In the genomic region with DNA sequence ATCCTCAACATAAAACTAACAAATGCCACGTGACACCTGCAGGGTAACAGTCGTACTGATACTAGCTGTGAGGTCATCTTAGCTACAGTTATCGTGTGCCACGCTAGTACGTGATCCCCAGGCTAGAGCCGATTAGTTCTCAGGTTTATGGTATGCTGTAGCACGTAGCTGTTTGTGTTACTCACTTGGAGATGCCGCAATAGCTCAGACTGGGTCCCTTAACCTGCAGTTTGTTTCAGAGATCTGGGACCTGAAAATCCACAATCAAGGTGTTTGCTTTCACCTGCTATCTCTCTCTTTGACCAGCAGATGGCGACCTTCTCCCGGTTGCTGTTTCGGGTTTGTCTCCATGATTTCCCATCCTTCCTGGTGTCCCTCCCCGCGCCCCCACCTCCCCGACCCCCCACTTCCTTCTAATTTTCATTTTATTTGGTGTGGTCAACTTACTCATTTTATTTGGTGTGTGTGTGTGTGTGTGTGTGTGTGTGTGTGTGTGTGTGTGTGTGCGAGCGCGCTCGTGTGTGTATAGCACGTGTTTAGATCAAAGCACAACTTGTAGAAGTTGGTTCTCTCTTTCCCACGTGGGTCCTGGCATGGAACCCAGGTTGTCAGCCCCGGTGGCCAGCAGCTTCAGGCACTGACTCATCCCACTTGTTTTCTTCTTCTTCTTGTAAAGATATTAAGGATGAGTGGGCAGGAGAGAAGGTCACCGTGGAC, we compare ENCODE assay signal across 9 mouse cellular contexts. TPM values are rescaled to one million over a fixed set of nuclear protein-coding genes. Genes with fewer than 3 reads are reported as not detected.
DNase-seq lines count a peak whose midpoint lies in the region; ATAC-seq lines count a peak whose summit lies in the region.
"Had no signal": no experiment of that assay in that cellular context is flagged by ENCODE, and none has a peak within 500 bp of the region (broad histone marks: within the 10 kb centered on the region; RNA-seq: fewer than 3 reads in every experiment).

No protein-coding gene starts in this region.

- no peaks in the 10 kb centered on the region for H3K9me3 ChIP-seq in forebrain, embryonic 13.5 days (replicated peaks)
- no peaks in the 10 kb centered on the region for H3K9me3 ChIP-seq in kidney, embryonic 16.5 days (ENCODE audit: low read length)
- no peaks in the 10 kb centered on the region for H3K9me3 ChIP-seq in neural tube, embryonic 11.5 days (ENCODE audit: control insufficient read depth, low read length)

- H3K4me3 ChIP-seq in forebrain, embryonic 13.5 days: no peak overlapping the region
- H3K4me3 ChIP-seq in kidney, embryonic 16.5 days (ENCODE audit: low read length): no peak overlapping the region
- H3K4me3 ChIP-seq in neural tube, embryonic 11.5 days (ENCODE audit: low read depth, low read length): no peak overlapping the region
- H3K4me3 ChIP-seq: erythroblast, embryonic 14.5 days had no signal

- DNase-seq in layer of hippocampus, adult 9-11 months: peak; percentile 7
- no peak for DNase-seq in layer of hippocampus, adult 11-12 months (ENCODE audit: low spot score)
- DNase-seq in adrenal gland, adult 8-10 months: peak; percentile 24
- peak; percentile 34 for DNase-seq in neural tube, embryonic 11.5 days (ENCODE audit: low spot score)
- DNase-seq in gastrocnemius, postnatal 4 days (ENCODE audit: low spot score in 2 of 2): no peak

- ATAC-seq in CD4-positive, CD25-positive, alpha-beta regulatory T cell, adult 4 months: peak; percentile 63
- peak; percentile 70 for ATAC-seq in forebrain, embryonic 13.5 days
- peak; percentile 55 for ATAC-seq in kidney, embryonic 16.5 days (ENCODE audit: low FRiP score, low TSS enrichment)
- peak; percentile 58 for ATAC-seq in neural tube, embryonic 11.5 days (ENCODE audit: insufficient read depth, low FRiP score, low TSS enrichment)

- no peaks in the 10 kb centered on the region for H3K36me3 ChIP-seq in forebrain, embryonic 13.5 days (ENCODE audit: poor library complexity, severe bottlenecking)
- H3K36me3 ChIP-seq in kidney, embryonic 16.5 days (ENCODE audit: insufficient read depth, low read length): no peaks in the 10 kb centered on the region
- no peaks in the 10 kb centered on the region for H3K36me3 ChIP-seq in neural tube, embryonic 11.5 days (ENCODE audit: control insufficient read depth, insufficient read depth, low read length)

- 47% methylated on average over 22 of the region's 22 CpGs for WGBS in forebrain, embryonic 13.5 days
- WGBS in kidney, embryonic 16.5 days: 45% methylated on average over 22 of the region's 22 CpGs
- 45% methylated on average over 22 of the region's 22 CpGs for WGBS in neural tube, embryonic 11.5 days

- no peak overlapping the region for H3K4me2 ChIP-seq in forebrain, embryonic 13.5 days
- H3K4me2 ChIP-seq in kidney, embryonic 16.5 days (replicated peaks; ENCODE audit: low read depth, low read length): no peak overlapping the region
- no peak overlapping the region for H3K4me2 ChIP-seq in neural tube, embryonic 11.5 days (ENCODE audit: low read depth)

- H3K9ac ChIP-seq in forebrain, embryonic 13.5 days: no peak overlapping the region
- H3K9ac ChIP-seq in kidney, embryonic 16.5 days (replicated peaks; ENCODE audit: low read length): no peak overlapping the region
- no peak overlapping the region for H3K9ac ChIP-seq in neural tube, embryonic 11.5 days (ENCODE audit: low read length)

- no peak overlapping the region for H3K27ac ChIP-seq in forebrain, embryonic 13.5 days
- H3K27ac ChIP-seq in kidney, embryonic 16.5 days (ENCODE audit: low read length): no peak overlapping the region
- no peak overlapping the region for H3K27ac ChIP-seq in neural tube, embryonic 11.5 days (ENCODE audit: low read depth, low read length)

- H3K4me1 ChIP-seq in forebrain, embryonic 13.5 days: no peaks in the 10 kb centered on the region
- H3K4me1 ChIP-seq in kidney, embryonic 16.5 days (ENCODE audit: insufficient read depth, low read length): no peaks in the 10 kb centered on the region
- no peaks in the 10 kb centered on the region for H3K4me1 ChIP-seq in neural tube, embryonic 11.5 days (ENCODE audit: control insufficient read depth, insufficient read depth, low read length)

- no peaks in the 10 kb centered on the region for H3K27me3 ChIP-seq in forebrain, embryonic 13.5 days
- no peaks in the 10 kb centered on the region for H3K27me3 ChIP-seq in kidney, embryonic 16.5 days (ENCODE audit: insufficient read depth, low read length)
- H3K27me3 ChIP-seq in neural tube, embryonic 11.5 days (ENCODE audit: control insufficient read depth, insufficient read depth, low read length): no peaks in the 10 kb centered on the region

RNA-seq across cellular contexts. Expression of a gene that starts 5.4 kb away (rescaled TPM):
- polyA plus RNA-seq in CD4-positive, CD25-positive, alpha-beta regulatory T cell, adult 4 months (2017; shearing (Covaris generic)): 100 to 1,000 TPM; 123 to 124 TPM
- total RNA-seq in adrenal gland, adult 8-10 months (2022): 10 to 100 TPM; 24.4 to 30.6 (median 26.5) TPM
- polyA plus RNA-seq in forebrain, embryonic 13.5 days (2015; fragmentation: Nextera tagmentation; extraction: Ambion mirVana): 12.6 and 15.6 TPM in 2 replicates
- polyA plus RNA-seq in kidney, embryonic 16.5 days (2015; fragmentation: Nextera tagmentation; extraction: Ambion mirVana): 43.8 and 45.6 TPM in 2 replicates
- 20.5 and 20.9 TPM in 2 replicates for polyA plus RNA-seq in neural tube, embryonic 11.5 days (2014; fragmentation: Nextera tagmentation; extraction: Ambion mirVana)
- total RNA-seq in gastrocnemius, postnatal 4 days (2021): 10 to 100 TPM; 19.3 to 19.5 TPM

RNA-seq across cellular contexts. Expression of a gene that starts 18.0 kb away (rescaled TPM):
- under 1 TPM in 1 of 2 experiments, not detected in 1; 0.32 TPM for polyA plus RNA-seq in CD4-positive, CD25-positive, alpha-beta regulatory T cell, adult 4 months (2017; shearing (Covaris generic))
- total RNA-seq in adrenal gland, adult 8-10 months (2022): under 1 TPM in 3 of 4 experiments, not detected in 1; 0.09 to 0.25 (median 0.10) TPM
- 0.59 and 0.64 TPM in 2 replicates for polyA plus RNA-seq in forebrain, embryonic 13.5 days (2015; fragmentation: Nextera tagmentation; extraction: Ambion mirVana)
- polyA plus RNA-seq in kidney, embryonic 16.5 days (2015; fragmentation: Nextera tagmentation; extraction: Ambion mirVana): 0.19 and 0.21 TPM in 2 replicates
- polyA plus RNA-seq in neural tube, embryonic 11.5 days (2014; fragmentation: Nextera tagmentation; extraction: Ambion mirVana): 0.37 and 0.68 TPM in 2 replicates
- total RNA-seq in gastrocnemius, postnatal 4 days (2021): not detected
- polyA plus RNA-seq: erythroblast, embryonic 14.5 days had no signal

Comparison
In these comparisons a context has a peak if more than half of its experiments do, and no peak if none do; other contexts are left out.
1. DNase-seq: peak in layer of hippocampus, adult 9-11 months (single experiment), adrenal gland, adult 8-10 months (single experiment) and neural tube, embryonic 11.5 days (single experiment); none in layer of hippocampus, adult 11-12 months (single experiment) and gastrocnemius, postnatal 4 days (0 of 2).
2. Peak in every context shown above with its lines, with median percentiles within 50 percentile points of each other: ATAC-seq.